Mouse (Mus musculus): ENCODE measurements around the gene Ifitm2. TPM values are rescaled to one million over a fixed set of nuclear protein-coding genes. Genes with fewer than 3 reads are reported as not detected.

Gene Ifitm2
- polyA plus RNA-seq, 1 experiment from 2014 or later = 991 TPM

DNA sequence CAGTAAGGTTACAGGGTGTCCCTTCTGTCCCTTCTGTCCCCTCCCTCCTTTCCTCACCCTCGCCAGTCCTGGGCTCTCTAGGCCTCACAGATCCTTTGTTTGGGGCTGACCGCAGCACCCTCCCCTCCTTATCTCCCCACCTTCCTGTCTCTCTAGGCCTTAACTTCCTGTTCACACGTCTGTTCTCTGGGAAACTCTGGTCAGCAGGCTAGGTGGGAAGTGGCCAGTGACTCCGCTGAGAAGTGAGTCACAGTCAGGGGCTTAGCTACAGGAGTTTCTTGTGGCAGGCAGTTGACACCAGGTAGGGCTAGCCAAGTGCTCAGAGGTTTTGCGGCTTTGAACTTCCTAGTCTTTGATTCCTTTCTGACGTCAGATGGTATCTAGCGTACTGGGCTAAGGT, 8.8 kb downstream of the Ifitm2 start:
- no peak overlapping the region for H3K4me2 ChIP-seq (replicated peaks; ENCODE audit: low read depth, low read length)
- peaks cover 34% of the 10 kb centered on the region for H3K36me3 ChIP-seq (ENCODE audit: insufficient read depth, low read length)
- H3K9me3 ChIP-seq (ENCODE audit: low read length) = no peaks in the 10 kb centered on the region
- no peak overlapping the region for H3K4me3 ChIP-seq (ENCODE audit: low read length)
- no peaks in the 10 kb centered on the region for H3K27me3 ChIP-seq (ENCODE audit: insufficient read depth, low read length)
- H3K27ac ChIP-seq (ENCODE audit: low read length) = 0 out of 2 replicates have a peak overlapping the region, but pooled peaks have one; percentile 17
- WGBS = 59% methylated on average over 7 of the region's 7 CpGs
- peaks cover 33% of the 10 kb centered on the region for H3K4me1 ChIP-seq (ENCODE audit: insufficient read depth, low read length)
- ATAC-seq (ENCODE audit: low FRiP score, low TSS enrichment) = no peak
- H3K9ac ChIP-seq (replicated peaks; ENCODE audit: low read length) = no peak overlapping the region

DNA sequence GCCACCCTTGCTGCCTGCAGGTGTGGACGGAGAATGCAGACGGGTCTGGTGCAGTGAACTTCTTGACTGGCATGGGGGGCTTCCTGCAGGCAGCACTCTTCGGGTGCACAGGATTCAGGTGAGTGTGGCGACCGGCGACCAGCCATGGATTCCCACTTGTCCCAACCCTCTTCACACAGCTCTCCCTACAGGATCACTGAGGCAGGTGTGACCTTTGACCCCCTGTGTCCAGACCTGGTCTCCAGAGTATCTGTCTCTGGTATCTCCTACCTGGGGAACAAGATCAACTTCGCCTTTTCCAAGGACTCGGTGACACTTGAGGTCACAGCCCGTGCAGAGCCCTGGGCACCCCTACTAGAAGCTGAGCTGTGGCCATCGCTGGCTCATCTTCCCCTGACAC, 9.5 kb downstream of the Ifitm2 start:
- ATAC-seq (ENCODE audit: low FRiP score, low TSS enrichment) = no peak
- Histone ChIP-seq H3K27me3 (ENCODE audit: insufficient read depth, low read length) (no peaks in the 10 kb centered on the region), H3K36me3 (ENCODE audit: insufficient read depth, low read length) (peaks cover 34% of the 10 kb centered on the region), H3K4me2 (replicated peaks; ENCODE audit: low read depth, low read length) (no peak overlapping the region), H3K9me3 (ENCODE audit: low read length) (no peaks in the 10 kb centered on the region), H3K4me1 (ENCODE audit: insufficient read depth, low read length) (peaks cover 27% of the 10 kb centered on the region), H3K4me3 (ENCODE audit: low read length) (no peak overlapping the region), H3K27ac (ENCODE audit: low read length) (no peak overlapping the region), H3K9ac (replicated peaks; ENCODE audit: low read length) (no peak overlapping the region)
- 92% methylated on average over 10 of the region's 10 CpGs for WGBS

DNA sequence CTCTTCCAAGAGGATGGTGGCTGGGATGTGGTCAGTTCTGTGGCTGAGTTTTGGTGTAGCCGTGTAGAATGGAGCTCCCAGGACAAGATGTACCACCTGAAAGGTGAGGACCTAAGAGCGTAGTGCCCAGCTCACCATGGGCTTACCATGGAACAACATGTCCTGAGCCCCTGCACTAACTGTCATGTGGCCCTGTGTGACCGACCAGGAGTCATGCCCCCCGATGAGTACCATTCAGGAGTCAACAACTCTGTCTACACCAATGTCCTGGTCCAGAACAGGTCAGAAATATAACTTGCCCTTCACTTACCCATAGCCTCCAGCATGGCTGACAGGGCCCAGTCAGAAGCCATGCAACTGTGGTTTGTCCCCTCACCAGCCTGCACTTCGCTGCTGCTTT, 10.5 kb downstream of the Ifitm2 start:
- no peaks in the 10 kb centered on the region for H3K9me3 ChIP-seq (ENCODE audit: low read length)
- H3K4me3 ChIP-seq (ENCODE audit: low read length) = no peak overlapping the region
- no peak for ATAC-seq (ENCODE audit: low FRiP score, low TSS enrichment)
- no peak overlapping the region for H3K27ac ChIP-seq (ENCODE audit: low read length)
- no peak overlapping the region for H3K4me2 ChIP-seq (replicated peaks; ENCODE audit: low read depth, low read length)
- no peaks in the 10 kb centered on the region for H3K27me3 ChIP-seq (ENCODE audit: insufficient read depth, low read length)
- 92% methylated on average over 5 of the region's 5 CpGs for WGBS
- peaks cover 21% of the 10 kb centered on the region for H3K4me1 ChIP-seq (ENCODE audit: insufficient read depth, low read length)
- peaks cover 34% of the 10 kb centered on the region for H3K36me3 ChIP-seq (ENCODE audit: insufficient read depth, low read length)
- no peak overlapping the region for H3K9ac ChIP-seq (replicated peaks; ENCODE audit: low read length)

DNA sequence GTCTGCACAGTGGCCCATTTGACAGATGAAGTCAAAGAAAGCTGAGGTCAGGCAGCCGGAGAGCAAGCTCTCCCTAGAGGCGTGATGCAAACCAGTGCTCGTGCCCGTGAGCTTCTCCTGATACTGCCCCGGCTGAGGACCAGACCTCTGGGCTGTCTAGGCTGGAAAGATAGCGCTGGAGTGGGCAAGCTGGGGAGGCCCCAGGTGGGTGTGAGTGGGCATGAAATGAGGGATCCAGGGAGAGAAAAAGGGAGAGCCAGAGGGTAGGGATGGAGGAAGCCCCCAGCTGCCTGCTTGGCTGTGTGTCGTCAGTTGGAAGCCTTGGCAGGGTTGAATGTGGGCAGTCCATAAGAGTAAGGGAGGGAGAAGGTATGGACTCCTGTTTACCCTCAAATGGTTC, 11.6 kb downstream of the Ifitm2 start:
- Histone ChIP-seq H3K36me3 (ENCODE audit: insufficient read depth, low read length) (peaks cover 27% of the 10 kb centered on the region), H3K4me1 (ENCODE audit: insufficient read depth, low read length) (peaks cover 24% of the 10 kb centered on the region; the same call in 1 of the 2 replicates), H3K4me2 (replicated peaks; ENCODE audit: low read depth, low read length) (no peak overlapping the region), H3K4me3 (ENCODE audit: low read length) (no peak overlapping the region), H3K9me3 (ENCODE audit: low read length) (no peaks in the 10 kb centered on the region), H3K27me3 (ENCODE audit: insufficient read depth, low read length) (no peaks in the 10 kb centered on the region), H3K9ac (replicated peaks; ENCODE audit: low read length) (no peak overlapping the region), H3K27ac (ENCODE audit: low read length) (no peak overlapping the region)
- no peak for ATAC-seq (ENCODE audit: low FRiP score, low TSS enrichment)
- WGBS = 92% methylated on average over 7 of the region's 7 CpGs

DNA sequence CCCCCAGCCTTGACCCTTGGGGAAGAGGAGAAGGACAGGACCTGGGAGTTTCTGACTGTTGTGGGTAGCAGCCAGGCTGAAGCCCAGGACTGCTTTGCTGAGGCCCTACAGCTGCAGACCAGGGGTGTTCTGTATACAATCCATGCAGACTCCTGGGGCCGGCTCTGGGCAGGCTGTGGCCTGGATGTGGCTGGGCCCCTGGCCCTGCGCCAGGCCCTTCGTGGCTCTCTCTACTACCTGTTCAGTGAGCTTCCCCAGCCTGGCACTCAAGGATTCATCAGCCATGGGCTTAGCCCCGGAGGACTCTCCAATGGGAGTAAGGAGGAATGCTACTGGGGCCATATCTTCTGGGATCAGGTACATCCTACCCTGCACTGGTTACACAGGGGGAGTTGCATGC, 12.4 kb downstream of the Ifitm2 start:
- H3K4me3 ChIP-seq (ENCODE audit: low read length) = no peak overlapping the region
- H3K27me3 ChIP-seq (ENCODE audit: insufficient read depth, low read length) = no peaks in the 10 kb centered on the region
- peaks cover 26% of the 10 kb centered on the region; the same call in 1 of the 2 replicates for H3K4me1 ChIP-seq (ENCODE audit: insufficient read depth, low read length)
- no peaks in the 10 kb centered on the region for H3K9me3 ChIP-seq (ENCODE audit: low read length)
- H3K4me2 ChIP-seq (replicated peaks; ENCODE audit: low read depth, low read length) = no peak overlapping the region
- ATAC-seq (ENCODE audit: low FRiP score, low TSS enrichment) = no peak
- H3K36me3 ChIP-seq (ENCODE audit: insufficient read depth, low read length) = peaks cover 18% of the 10 kb centered on the region
- H3K9ac ChIP-seq (replicated peaks; ENCODE audit: low read length) = no peak overlapping the region
- 81% methylated on average over 4 of the region's 4 CpGs for WGBS
- no peak overlapping the region for H3K27ac ChIP-seq (ENCODE audit: low read length)

DNA sequence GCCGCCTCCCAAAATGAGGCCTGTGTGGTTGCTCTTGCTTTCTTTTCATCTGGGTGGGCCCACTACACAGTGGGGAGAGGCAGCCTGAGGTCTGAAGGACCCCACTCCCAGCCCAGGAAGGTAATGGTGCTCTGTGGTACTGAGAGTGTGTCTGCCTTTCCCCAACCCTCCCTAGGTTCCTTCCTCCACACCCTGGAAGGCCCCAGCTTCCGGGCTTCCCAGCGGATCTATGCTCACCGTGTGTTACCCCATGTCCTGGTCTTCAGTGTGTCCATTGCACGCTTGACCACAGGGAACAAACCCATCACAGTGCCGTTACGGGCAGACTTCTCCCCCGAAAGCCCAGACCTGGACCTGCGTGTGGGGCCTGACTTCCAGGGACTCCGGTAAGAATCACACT, 13.0 kb downstream of the Ifitm2 start:
- Histone ChIP-seq H3K4me3 (ENCODE audit: low read length) (no peak overlapping the region), H3K9ac (replicated peaks; ENCODE audit: low read length) (no peak overlapping the region), H3K4me1 (ENCODE audit: insufficient read depth, low read length) (peaks cover 26% of the 10 kb centered on the region; the same call in 1 of the 2 replicates), H3K36me3 (ENCODE audit: insufficient read depth, low read length) (peaks cover 14% of the 10 kb centered on the region), H3K27ac (ENCODE audit: low read length) (no peak overlapping the region), H3K27me3 (ENCODE audit: insufficient read depth, low read length) (no peaks in the 10 kb centered on the region), H3K4me2 (replicated peaks; ENCODE audit: low read depth, low read length) (no peak overlapping the region), H3K9me3 (ENCODE audit: low read length) (no peaks in the 10 kb centered on the region)
- ATAC-seq (ENCODE audit: low FRiP score, low TSS enrichment) = no peak
- 89% methylated on average over 10 of the region's 10 CpGs for WGBS

DNA sequence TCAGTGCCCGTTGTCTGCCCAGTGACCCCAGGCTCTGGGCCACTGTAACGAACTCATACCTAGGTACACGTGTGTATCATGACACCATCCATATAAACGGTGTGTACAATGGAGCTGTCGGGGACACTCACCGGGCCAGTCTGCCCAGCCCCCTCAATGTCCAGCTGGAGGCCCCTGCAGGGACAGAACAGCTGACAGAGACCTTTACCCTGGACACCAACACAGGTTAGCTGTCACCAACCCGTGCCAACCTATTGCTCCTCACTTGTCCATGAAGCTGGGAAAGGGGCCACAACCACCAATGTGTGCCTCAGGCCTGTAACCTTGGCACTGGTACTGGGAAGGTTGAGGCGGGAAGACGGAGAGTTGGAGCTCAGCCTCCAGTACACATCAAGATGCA, 13.4 kb downstream of the Ifitm2 start:
- H3K4me3 ChIP-seq (ENCODE audit: low read length) = peak overlapping the region; percentile 61
- peaks cover 10% of the 10 kb centered on the region; the same call in 1 of the 2 replicates for H3K36me3 ChIP-seq (ENCODE audit: insufficient read depth, low read length)
- no peaks in the 10 kb centered on the region for H3K27me3 ChIP-seq (ENCODE audit: insufficient read depth, low read length)
- no peaks in the 10 kb centered on the region for H3K9me3 ChIP-seq (ENCODE audit: low read length)
- peak overlapping the region; percentile 80 for H3K9ac ChIP-seq (replicated peaks; ENCODE audit: low read length)
- peak overlapping the region; percentile 83 for H3K27ac ChIP-seq (ENCODE audit: low read length)
- ATAC-seq (ENCODE audit: low FRiP score, low TSS enrichment) = 0 out of 2 replicates have a peak, but pooled peaks have one; percentile 7
- H3K4me2 ChIP-seq (replicated peaks; ENCODE audit: low read depth, low read length) = peak overlapping the region; percentile 75
- WGBS = 48% methylated on average over 9 of the region's 9 CpGs
- peaks cover 26% of the 10 kb centered on the region; the same call in 1 of the 2 replicates for H3K4me1 ChIP-seq (ENCODE audit: insufficient read depth, low read length)

DNA sequence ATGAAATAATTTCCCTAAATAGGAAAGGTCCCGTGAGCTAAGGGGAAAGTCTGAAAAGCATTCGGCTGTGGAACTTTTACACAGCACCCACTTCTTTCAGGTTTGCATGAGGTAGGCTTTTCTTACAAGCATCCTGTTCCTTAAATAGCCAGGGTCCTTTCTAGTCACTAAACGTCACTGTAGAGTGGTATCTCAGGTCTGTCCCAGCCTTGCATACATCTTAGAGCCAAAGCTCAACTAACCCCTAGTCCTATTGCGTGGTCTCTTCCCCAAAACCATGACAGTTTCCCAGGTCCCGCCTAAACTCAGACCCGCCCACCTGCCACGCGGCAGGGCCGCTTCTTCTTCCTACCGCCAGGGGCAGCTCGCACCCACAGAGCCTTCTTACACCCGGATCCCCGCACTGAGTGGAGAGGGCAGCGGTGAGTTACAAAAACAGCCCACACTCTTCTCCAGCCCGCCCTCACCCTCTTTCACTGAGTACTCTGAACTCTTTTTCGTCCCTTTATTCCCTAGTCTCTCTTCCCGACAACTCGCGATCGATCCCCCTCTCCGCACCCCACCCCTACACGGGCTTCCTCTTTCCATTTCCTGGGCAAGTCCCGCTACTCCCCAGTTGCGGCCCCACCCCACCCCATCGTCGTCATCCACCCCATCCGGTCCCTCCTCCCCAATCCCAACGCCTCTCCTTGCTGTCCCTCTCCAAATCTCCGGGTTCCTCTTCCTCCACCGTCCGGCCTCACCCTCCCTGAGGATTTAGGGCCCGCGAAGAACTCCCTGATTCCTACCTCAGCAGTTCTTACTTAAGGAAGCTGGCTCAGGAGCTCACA, 14.3 kb downstream of the Ifitm2 start, which contains the start of gene Pgghg:
Gene Pgghg, plus strand, starts transcription at position 170 of the 830 bp plus-strand sequence.
- Histone ChIP-seq H3K4me3 (ENCODE audit: low read length) (peak within 1 kb of the TSS; percentile 61), H3K36me3 (ENCODE audit: insufficient read depth, low read length) (peaks cover 4% of the 10 kb centered on the region; the same call in 1 of the 2 replicates), H3K27ac (ENCODE audit: low read length) (peak within 1 kb of the TSS; percentile 83), H3K27me3 (ENCODE audit: insufficient read depth, low read length) (no peaks in the 10 kb centered on the region; the same call in 1 of the 2 replicates), H3K4me1 (ENCODE audit: insufficient read depth, low read length) (peaks cover 26% of the 10 kb centered on the region; the same call in 1 of the 2 replicates), H3K9me3 (ENCODE audit: low read length) (no peaks in the 10 kb centered on the region), H3K4me2 (replicated peaks; ENCODE audit: low read depth, low read length) (peak within 1 kb of the TSS; percentile 75), H3K9ac (replicated peaks; ENCODE audit: low read length) (peak within 1 kb of the TSS; percentile 80)
- ATAC-seq (ENCODE audit: low FRiP score, low TSS enrichment) = peak; percentile 87
- 2% methylated on average over 33 of the region's 33 CpGs for WGBS

DNA sequence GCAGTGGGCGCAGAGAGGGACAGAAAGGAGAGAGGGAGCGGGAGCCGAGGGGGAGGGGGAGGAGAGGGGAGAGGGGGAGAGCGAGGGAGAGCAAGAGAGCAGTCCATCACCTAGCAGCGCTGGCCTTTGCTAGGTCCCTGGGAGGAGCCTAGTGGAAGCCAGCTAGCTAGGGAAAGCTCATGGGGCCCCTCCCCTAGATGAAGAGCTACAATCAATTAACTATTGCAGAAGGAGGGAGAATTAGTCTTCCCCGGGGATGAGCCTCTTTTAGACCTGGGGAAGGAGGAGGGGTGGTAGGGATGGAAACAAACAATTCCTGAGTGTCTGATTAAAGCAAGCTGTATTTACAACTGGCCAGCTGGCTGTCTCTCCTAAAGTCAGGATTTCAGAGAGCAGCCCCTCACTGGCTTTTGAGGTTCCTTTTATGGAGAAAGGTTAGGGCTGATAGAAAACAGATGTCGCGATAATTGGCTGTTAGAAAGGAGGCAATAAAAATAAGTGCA, 16.1 kb downstream of the Ifitm2 start:
- ATAC-seq (ENCODE audit: low FRiP score, low TSS enrichment) = peak; percentile 43
- H3K9ac ChIP-seq (replicated peaks; ENCODE audit: low read length) = peak overlapping the region; percentile 35; the same call in 1 of the 2 replicates

More for the DNA sequence above, 16.1 kb downstream of the Ifitm2 start:
- no peaks in the 10 kb centered on the region for H3K36me3 ChIP-seq (ENCODE audit: insufficient read depth, low read length)
- no peaks in the 10 kb centered on the region for H3K9me3 ChIP-seq (ENCODE audit: low read length)
- H3K27me3 ChIP-seq (ENCODE audit: insufficient read depth, low read length) = no peaks in the 10 kb centered on the region; the same call in 1 of the 2 replicates
- H3K4me3 ChIP-seq (ENCODE audit: low read length) = no peak overlapping the region; the same call in 1 of the 2 replicates
- H3K27ac ChIP-seq (ENCODE audit: low read length) = peak overlapping the region; percentile 25; the same call in 1 of the 2 replicates
- H3K4me1 ChIP-seq (ENCODE audit: insufficient read depth, low read length) = peaks cover 26% of the 10 kb centered on the region; the same call in 1 of the 2 replicates
- WGBS = 3% methylated on average over 6 of the region's 8 CpGs
- peak overlapping the region; percentile 35 for H3K4me2 ChIP-seq (replicated peaks; ENCODE audit: low read depth, low read length)

Data from kidney, embryonic 16.5 days (tissue).